Mouse (Mus musculus) liver, embryonic 12.5 days (tissue): ENCODE data around the gene Eif4g3. TPM values are rescaled to one million over a fixed set of nuclear protein-coding genes. Genes with fewer than 3 reads are reported as not detected.

Experiments
- ATAC-seq: fragments of 200-750 bp; cut with Nextera tagmentation; 2 replicates; pipeline ENCODE4 v1.8.0; 2017; ENCODE audit warnings: moderate number of reproducible peaks, mild to moderate bottlenecking, moderate library complexity
- H3K27ac ChIP-seq: fragments of 300-500 bp; sonication (generic); 2 replicates; pipeline ENCODE4 v1.5.1; 2016; ENCODE audit warnings: mild to moderate bottlenecking
- H3K27me3 ChIP-seq: fragments of 300-500 bp; sonication (generic); replicated peaks from 2 replicates; pipeline ENCODE4 v1.6.1; 2016; ENCODE audit warnings: mild to moderate bottlenecking, moderate library complexity
- H3K36me3 ChIP-seq: fragments of 300-500 bp; sonication (generic); 2 replicates; pipeline ENCODE4 v1.6.1; 2016; ENCODE audit warnings: mild to moderate bottlenecking, moderate library complexity
- H3K4me1 ChIP-seq: fragments of 300-500 bp; sonication (generic); 2 replicates; pipeline ENCODE4 v1.6.1; 2016
- H3K4me2 ChIP-seq: fragments of 300-500 bp; sonication (generic); 2 replicates; pipeline ENCODE4 v1.6.1; 2016; ENCODE audit warnings: mild to moderate bottlenecking, moderate library complexity
- H3K4me3 ChIP-seq: fragments of 300-500 bp; sonication (generic); 2 replicates; pipeline ENCODE4 v1.5.1; 2016; ENCODE audit warnings: mild to moderate bottlenecking, moderate library complexity
- H3K9ac ChIP-seq: fragments of 300-500 bp; sonication (generic); 2 replicates; pipeline ENCODE4 v1.6.1; 2016; ENCODE audit warnings: mild to moderate bottlenecking, moderate library complexity
- H3K9me3 ChIP-seq: fragments of 300-500 bp; sonication (generic); replicated peaks from 2 replicates; pipeline ENCODE4 v1.6.1; 2016; ENCODE audit warnings: mild to moderate bottlenecking, moderate library complexity
- WGBS: fragments of 180-500 bp; shearing (Covaris S2); methylation state at CpG from one replicate; pipeline ENCODE4 v1.1.7; 2016; ENCODE audit not compliant: insufficient replicate concordance; 5-methylcytosine and 5-hydroxymethylcytosine counted together
- polyA plus RNA-seq: library from polyadenylated mRNA; unstranded; fragments of >200 nt; fragmentation: Nextera tagmentation; extraction: Ambion mirVana; gene quantifications from 2 replicates; pipeline ENCODE4 v1.2.1, GENCODE M21; 2016

The Eif4g3 gene
- polyA plus RNA-seq, 1 experiment from 2014 or later, result 15.2 TPM

- no peak for ATAC-seq
- Histone ChIP-seq H3K36me3 (peaks cover 68% of the 10 kb centered on the region), H3K9me3 (no peaks in the 10 kb centered on the region), H3K4me1 (no peaks in the 10 kb centered on the region), H3K4me2 (no peak overlapping the region), H3K9ac (no peak overlapping the region), H3K27me3 (no peaks in the 10 kb centered on the region), H3K4me3 (no peak overlapping the region), H3K27ac (no peak overlapping the region)
- 87% methylated on average over 5 of the region's 5 CpGs for WGBS
Observed at GRCm38 (mm10) chr4:138127371-138127770, 134.5 kb downstream of the Eif4g3 start.

GRCm38 (mm10) chr4:138127781-138128180 lies 135.0 kb downstream of the Eif4g3 start:
- Histone ChIP-seq H3K4me1 (no peaks in the 10 kb centered on the region), H3K4me3 (no peak overlapping the region), H3K4me2 (no peak overlapping the region), H3K36me3 (peaks cover 73% of the 10 kb centered on the region), H3K27ac (no peak overlapping the region), H3K9ac (no peak overlapping the region), H3K9me3 (no peaks in the 10 kb centered on the region), H3K27me3 (no peaks in the 10 kb centered on the region)
- no peak for ATAC-seq
- 84% methylated on average over 7 of the region's 7 CpGs for WGBS

GRCm38 (mm10) chr4:138130149-138130548 lies 137.3 kb downstream of the Eif4g3 start:
- Histone ChIP-seq H3K4me2 (no peak overlapping the region), H3K36me3 (peaks cover 79% of the 10 kb centered on the region), H3K27ac (no peak overlapping the region), H3K9me3 (no peaks in the 10 kb centered on the region), H3K27me3 (no peaks in the 10 kb centered on the region), H3K4me3 (no peak overlapping the region), H3K9ac (no peak overlapping the region), H3K4me1 (no peaks in the 10 kb centered on the region)
- no peak for ATAC-seq
- WGBS, result 67% methylated on average over 2 of the region's 2 CpGs

DNA sequence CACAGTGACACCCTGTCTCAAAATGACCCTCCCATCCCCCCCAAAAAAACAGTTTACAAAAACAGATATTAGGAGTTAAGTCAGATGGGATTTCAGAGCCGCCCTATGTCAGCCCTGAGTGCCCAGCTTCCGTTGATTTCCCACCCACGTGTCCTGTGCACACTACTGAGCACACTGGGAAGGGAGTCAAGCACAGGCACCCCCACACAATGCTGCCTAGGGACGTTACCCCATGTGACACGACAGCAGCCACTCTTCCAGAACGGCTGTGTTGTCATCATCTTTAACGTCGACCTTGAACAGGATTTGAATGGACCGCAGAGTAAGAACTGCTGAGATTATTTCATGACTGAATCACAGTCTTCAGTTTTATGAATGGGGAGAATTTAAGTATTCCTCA lies 138.4 kb downstream of the Eif4g3 start:
- H3K27ac ChIP-seq, result no peak overlapping the region

DNA sequence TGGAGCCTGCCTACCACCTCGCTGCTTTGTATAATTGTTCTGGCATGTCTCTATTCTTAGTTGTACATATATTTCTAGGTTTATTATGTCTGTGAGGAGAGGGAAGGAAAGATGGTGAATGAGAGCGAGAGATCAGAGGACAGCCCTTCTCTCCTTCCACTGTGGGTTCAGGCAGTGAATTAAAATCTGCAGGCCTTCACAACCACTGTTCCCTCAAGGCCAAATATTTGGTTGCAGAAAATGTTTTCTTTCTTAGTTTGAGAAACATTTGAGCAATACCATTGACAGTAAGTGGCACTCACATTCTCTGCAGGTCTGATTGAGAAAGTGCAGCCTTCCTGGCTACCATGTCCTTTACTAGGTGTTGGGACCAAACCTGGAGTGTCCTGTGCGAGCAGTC lies 138.9 kb downstream of the Eif4g3 start:
- Histone ChIP-seq H3K4me2 (no peak overlapping the region), H3K9me3 (no peaks in the 10 kb centered on the region), H3K27me3 (no peaks in the 10 kb centered on the region), H3K9ac (no peak overlapping the region), H3K4me3 (no peak overlapping the region), H3K27ac (no peak overlapping the region), H3K4me1 (no peaks in the 10 kb centered on the region), H3K36me3 (peaks cover 65% of the 10 kb centered on the region)
- WGBS, result 84% methylated on average over 3 of the region's 3 CpGs
- no peak for ATAC-seq

More for the DNA sequence above, 138.4 kb downstream of the Eif4g3 start:
- WGBS, result 78% methylated on average over 9 of the region's 9 CpGs
- Histone ChIP-seq H3K4me2 (no peak overlapping the region), H3K9ac (no peak overlapping the region), H3K36me3 (peaks cover 69% of the 10 kb centered on the region), H3K4me1 (no peaks in the 10 kb centered on the region), H3K9me3 (no peaks in the 10 kb centered on the region), H3K4me3 (no peak overlapping the region), H3K27me3 (no peaks in the 10 kb centered on the region)
- no peak for ATAC-seq

DNA sequence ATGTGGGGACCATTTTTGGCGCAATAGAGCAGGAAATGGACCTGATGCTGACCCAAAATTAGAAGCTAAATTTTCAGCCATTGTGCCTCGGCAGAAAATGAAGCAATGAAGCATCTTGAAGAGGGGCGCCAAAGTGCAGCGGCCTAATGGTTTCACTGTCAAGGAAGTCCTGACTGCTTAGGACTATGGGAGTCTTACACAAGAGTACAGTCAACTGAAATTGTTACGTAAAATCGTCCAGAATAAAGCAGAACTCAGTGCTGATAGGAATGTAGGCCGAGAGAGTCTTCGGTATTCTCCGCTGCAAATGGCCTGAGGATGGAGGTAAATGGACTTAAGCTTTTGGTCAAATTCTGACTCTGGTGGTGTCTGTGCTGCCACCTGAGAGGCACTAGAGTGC lies 140.5 kb downstream of the Eif4g3 start:
- Histone ChIP-seq H3K9ac (no peak overlapping the region), H3K4me2 (no peak overlapping the region), H3K27me3 (no peaks in the 10 kb centered on the region), H3K27ac (no peak overlapping the region), H3K4me3 (no peak overlapping the region), H3K9me3 (no peaks in the 10 kb centered on the region), H3K36me3 (peaks cover 61% of the 10 kb centered on the region), H3K4me1 (no peaks in the 10 kb centered on the region)
- no peak for ATAC-seq
- WGBS, result 87% methylated on average over 9 of the region's 9 CpGs

- Histone ChIP-seq H3K9me3 (no peaks in the 10 kb centered on the region), H3K27ac (no peak overlapping the region), H3K4me3 (no peak overlapping the region), H3K4me2 (no peak overlapping the region), H3K9ac (no peak overlapping the region), H3K4me1 (no peaks in the 10 kb centered on the region), H3K36me3 (peaks cover 41% of the 10 kb centered on the region), H3K27me3 (no peaks in the 10 kb centered on the region)
- no peak for ATAC-seq
- WGBS, result 73% methylated on average over 4 of the region's 4 CpGs
Observed at GRCm38 (mm10) chr4:138137336-138137735, 144.5 kb downstream of the Eif4g3 start.

- 85% methylated on average over 17 of the region's 17 CpGs for WGBS
- no peak for ATAC-seq
- Histone ChIP-seq H3K4me2 (no peak overlapping the region), H3K4me1 (no peaks in the 10 kb centered on the region), H3K27me3 (no peaks in the 10 kb centered on the region), H3K9me3 (no peaks in the 10 kb centered on the region), H3K27ac (no peak overlapping the region), H3K9ac (no peak overlapping the region), H3K4me3 (no peak overlapping the region), H3K36me3 (peaks cover 36% of the 10 kb centered on the region)
Observed at GRCm38 (mm10) chr4:138137804-138138203, 145.0 kb downstream of the Eif4g3 start.

DNA sequence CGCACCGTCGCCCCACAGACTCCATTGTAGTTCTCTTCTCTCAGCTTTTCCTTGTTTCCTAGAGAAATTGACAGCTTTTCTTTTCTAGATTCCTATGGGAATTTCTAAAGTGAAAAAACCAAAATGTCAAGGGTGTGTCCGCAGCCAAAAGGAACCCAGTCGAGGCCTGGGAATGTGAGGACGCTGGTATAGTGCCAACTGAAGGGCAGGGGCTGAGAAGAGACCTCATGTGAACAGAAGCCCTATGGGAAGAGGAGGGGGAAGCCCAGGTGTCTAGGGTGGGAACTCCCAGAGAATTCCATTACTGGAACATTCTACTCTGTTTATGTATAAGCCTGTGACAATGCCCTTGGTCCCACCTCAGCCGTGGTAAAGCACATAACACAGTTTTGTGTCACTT lies 145.4 kb downstream of the Eif4g3 start:
- Histone ChIP-seq H3K9me3 (no peaks in the 10 kb centered on the region), H3K36me3 (peaks cover 32% of the 10 kb centered on the region), H3K27ac (no peak overlapping the region), H3K4me2 (no peak overlapping the region), H3K9ac (no peak overlapping the region), H3K4me1 (no peaks in the 10 kb centered on the region), H3K27me3 (no peaks in the 10 kb centered on the region), H3K4me3 (no peak overlapping the region)
- no peak for ATAC-seq
- 80% methylated on average over 7 of the region's 7 CpGs for WGBS

DNA sequence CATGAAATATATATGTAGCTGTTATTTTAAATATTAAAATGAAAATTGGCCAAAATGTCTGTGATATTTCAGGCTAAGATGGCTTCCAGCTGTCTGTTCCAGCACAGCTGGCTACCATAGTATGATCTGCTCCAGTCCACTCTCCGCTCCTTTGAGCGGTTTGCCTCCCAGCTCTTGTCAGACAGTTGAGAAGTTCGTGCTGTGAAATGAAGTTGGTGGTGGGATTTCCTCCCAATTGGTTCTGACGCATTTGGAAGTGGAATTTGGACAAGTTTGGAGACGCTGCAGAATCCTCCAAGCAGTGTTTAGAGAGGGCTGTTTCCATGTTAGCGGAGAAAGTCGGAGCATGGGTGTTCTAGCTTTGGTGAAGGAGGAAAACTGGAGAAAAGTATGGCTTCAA lies 148.5 kb downstream of the Eif4g3 start:
- no peaks in the 10 kb centered on the region for H3K27me3 ChIP-seq
- H3K4me3 ChIP-seq, result no peak overlapping the region
- no peak overlapping the region for H3K9ac ChIP-seq
- peaks cover 30% of the 10 kb centered on the region for H3K36me3 ChIP-seq
- H3K27ac ChIP-seq, result no peak overlapping the region
- no peaks in the 10 kb centered on the region for H3K4me1 ChIP-seq
- H3K9me3 ChIP-seq, result no peaks in the 10 kb centered on the region
- 83% methylated on average over 7 of the region's 7 CpGs for WGBS
- ATAC-seq, result no peak
- no peak overlapping the region for H3K4me2 ChIP-seq

DNA sequence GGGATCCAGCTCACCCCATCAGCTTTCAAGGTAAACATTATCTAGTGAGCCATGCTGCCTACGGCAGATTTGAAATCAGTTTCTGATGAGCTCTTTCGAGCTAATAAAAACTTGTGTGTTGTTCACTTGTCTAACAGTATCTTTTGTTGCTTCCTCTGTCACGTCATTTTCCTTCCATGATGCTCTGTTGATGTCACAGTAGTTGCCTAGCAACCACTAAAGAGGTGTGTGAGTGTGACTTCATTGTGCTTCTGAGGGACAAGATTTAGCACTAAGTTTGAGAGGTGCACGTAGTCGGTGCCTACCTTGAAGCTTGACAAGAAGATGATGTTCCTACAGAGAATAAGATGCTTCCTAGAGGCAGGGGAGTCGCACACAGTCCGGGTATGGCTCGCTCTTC lies 154.4 kb downstream of the Eif4g3 start:
- 76% methylated on average over 8 of the region's 8 CpGs for WGBS
- no peaks in the 10 kb centered on the region for H3K9me3 ChIP-seq

DNA sequence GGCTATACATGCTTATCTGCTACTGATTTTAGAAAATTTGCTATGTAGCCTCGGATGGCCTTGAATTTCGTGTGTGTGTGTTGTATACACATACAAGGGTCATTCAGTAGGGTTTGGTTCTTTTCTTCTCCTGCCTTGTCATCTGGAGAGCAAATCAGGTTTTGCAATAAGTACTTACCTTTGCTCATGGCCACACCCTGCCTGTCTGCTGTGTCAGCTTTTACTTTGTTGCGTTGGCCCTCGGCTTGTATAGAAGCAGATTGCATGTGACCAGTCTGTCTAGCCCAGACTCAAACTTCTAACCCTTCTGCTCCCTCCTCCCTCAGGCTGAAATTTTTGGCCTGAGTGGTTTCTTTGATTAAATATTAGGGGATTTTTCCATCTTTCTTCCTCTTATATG lies 157.2 kb downstream of the Eif4g3 start:
- H3K9me3 ChIP-seq, result no peaks in the 10 kb centered on the region

More for the DNA sequence above, 154.4 kb downstream of the Eif4g3 start:
- Histone ChIP-seq H3K27me3 (no peaks in the 10 kb centered on the region), H3K4me2 (no peak overlapping the region), H3K27ac (no peak overlapping the region), H3K4me1 (no peaks in the 10 kb centered on the region), H3K4me3 (no peak overlapping the region), H3K36me3 (peaks cover 31% of the 10 kb centered on the region), H3K9ac (no peak overlapping the region)
- no peak for ATAC-seq

GRCm38 (mm10) chr4:138151226-138151625 lies 158.4 kb downstream of the Eif4g3 start:
- no peak overlapping the region for H3K27ac ChIP-seq
- no peaks in the 10 kb centered on the region for H3K27me3 ChIP-seq
- WGBS, result 83% methylated on average over 9 of the region's 9 CpGs
- no peaks in the 10 kb centered on the region for H3K4me1 ChIP-seq
- no peak overlapping the region for H3K9ac ChIP-seq
- H3K36me3 ChIP-seq, result peaks cover 50% of the 10 kb centered on the region
- no peak overlapping the region for H3K4me2 ChIP-seq
- H3K9me3 ChIP-seq, result no peaks in the 10 kb centered on the region
- no peak for ATAC-seq
- no peak overlapping the region for H3K4me3 ChIP-seq

More for the DNA sequence above, 157.2 kb downstream of the Eif4g3 start:
- Histone ChIP-seq H3K27me3 (no peaks in the 10 kb centered on the region), H3K4me3 (no peak overlapping the region), H3K27ac (no peak overlapping the region), H3K4me2 (no peak overlapping the region), H3K9ac (no peak overlapping the region), H3K36me3 (peaks cover 54% of the 10 kb centered on the region), H3K4me1 (no peaks in the 10 kb centered on the region)
- WGBS, result 70% methylated on average over 4 of the region's 4 CpGs
- no peak for ATAC-seq
